Mouse (Mus musculus) adrenal gland, adult 2 months (tissue): ENCODE measurements around the gene Ccdc120. TPM values are rescaled to one million over a fixed set of nuclear protein-coding genes. Genes with fewer than 3 reads are reported as not detected.

Experiments
- DNase-seq: peaks from one replicate; pipeline ENCODE4 v3.0.0; 2021
- long read RNA-seq: library from polyadenylated mRNA; stranded (forward); transcript quantifications from one replicate; pipeline ENCODE4 v2.0.0, GENCODE M21; 2021
- polyA plus RNA-seq: library from polyadenylated mRNA; depleted of rRNA; stranded (reverse); fragments of >200 nt; gene quantifications from 2 replicates; pipeline ENCODE4 v1.2.3, GENCODE M21; 2012; rRNA removed
- total RNA-seq, 2 experiments: library from RNA; stranded (reverse); gene quantifications; 2 replicates each; pipeline ENCODE4 v1.2.3; 2021

Ccdc120 gene
- total RNA-seq = 1 to 10 TPM; 2.9 to 3.7 TPM
- polyA plus RNA-seq = 11.6 and 12.8 TPM in 2 replicates
- long read RNA-seq = 0 reads

DNA sequence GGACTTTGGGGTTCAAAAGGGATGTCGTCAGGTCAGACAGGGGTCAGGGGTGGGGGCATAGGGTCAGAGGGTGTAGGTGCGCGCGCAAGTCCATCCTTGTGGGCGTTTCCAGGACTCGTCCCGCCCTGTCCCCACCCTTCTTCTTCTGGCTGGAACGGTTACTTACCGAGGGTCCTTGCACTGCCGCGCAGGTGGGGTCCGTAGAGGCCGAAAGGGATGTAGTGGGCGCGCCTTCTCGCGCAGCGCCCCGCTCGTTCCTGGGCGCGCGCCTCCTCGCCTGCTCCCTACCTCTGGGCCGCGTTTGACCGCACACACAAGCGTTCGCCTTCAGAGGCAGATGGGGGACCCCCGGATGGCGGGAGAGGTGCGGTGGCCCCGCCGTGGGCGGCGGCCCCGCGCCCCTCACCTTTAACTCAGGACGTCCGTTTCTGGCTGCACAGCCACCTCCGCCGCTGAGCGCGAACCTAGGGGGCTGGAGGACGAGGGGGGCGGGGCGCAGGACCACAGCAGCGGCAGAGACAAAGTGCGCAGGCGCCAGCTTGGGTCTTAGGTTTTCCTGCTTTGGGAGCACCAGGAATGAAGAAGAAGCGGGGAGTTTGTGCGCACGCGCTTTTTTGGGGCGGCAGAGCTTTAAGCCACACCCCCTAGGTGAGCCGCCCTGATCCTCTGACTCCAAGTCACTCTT is at the start of gene Ccdc120:
Ccdc120 (minus strand) TSS at position 474 of the 685 bp plus-strand sequence.
- DNase-seq = peak; percentile 79

GRCm38 (mm10) chrX:7797327-7797726 is 46.6 kb upstream of the Ccdc120 start:
- no peak for DNase-seq

DNA sequence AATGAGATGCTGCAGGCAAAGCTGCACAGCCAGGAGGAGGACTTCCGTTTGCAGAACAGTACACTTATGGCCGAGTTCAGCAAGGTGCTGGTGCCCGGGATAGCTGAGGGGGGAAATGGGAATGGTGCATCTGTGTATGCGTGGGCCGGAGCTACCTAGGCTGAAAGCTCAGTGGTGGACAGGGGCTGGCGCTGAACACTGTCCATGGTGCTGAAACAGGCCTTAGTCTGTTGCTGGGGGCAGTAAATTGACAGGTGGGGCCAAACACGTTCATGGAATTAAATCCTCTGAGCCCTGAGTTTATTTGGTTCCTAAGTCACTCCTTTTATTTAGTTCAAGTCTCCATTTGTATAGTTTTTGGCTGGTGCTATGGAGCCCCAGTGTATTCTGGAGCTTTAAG is 44.3 kb upstream of the Ccdc120 start:
- DNase-seq = peak; percentile 20

- DNase-seq = no peak
These were observed 42.7 kb upstream of the Ccdc120 start for GRCm38 (mm10) chrX:7793361-7793760.

DNA sequence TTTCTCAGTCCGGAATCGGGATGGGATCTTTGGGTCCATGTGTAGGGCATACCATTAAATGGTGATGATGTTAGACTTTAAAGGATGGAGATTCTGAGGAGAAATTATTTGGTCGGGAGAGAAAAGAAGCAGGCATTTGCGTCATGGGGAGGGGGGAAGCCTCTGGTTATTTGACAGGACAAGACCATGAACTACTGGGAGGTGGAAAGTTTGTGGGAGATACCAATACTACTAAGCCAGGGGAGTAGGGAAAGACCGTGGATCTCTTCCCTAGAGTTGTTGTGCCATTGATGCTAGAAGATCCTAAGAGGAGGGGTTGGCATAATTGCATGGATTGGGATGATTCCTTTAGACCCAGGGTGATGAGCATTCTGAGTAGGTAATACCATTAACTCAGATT is 39.6 kb upstream of the Ccdc120 start:
- no peak for DNase-seq

GRCm38 (mm10) chrX:7789542-7790136 is 38.9 kb upstream of the Ccdc120 start, which contains the start of gene Gripap1:
Gene Gripap1, plus strand, starts transcription at chrX:7789765.
- peak; percentile 84 for DNase-seq

DNA sequence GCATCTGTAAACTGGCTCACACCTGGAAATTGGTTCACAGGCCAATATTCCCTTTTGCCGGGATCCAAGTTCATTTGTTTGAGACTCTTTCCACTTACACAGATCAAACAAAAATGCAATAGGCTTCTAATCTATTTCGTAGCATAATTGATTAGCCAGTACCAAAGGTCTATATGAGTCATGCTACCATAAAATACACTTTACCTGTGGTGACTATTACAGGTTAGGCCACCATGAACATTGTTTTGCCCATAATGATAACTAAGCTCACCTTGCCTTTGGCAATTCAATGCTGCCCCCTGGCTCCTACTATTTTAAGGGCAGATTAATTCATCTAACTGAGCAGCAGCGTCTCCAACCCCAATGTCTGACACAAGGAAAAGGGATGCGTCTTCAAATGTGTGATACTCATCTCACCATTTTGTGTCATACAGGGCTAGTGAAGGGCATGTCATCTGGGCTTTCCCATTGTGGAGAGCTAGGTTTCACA is 31.9 kb upstream of the Ccdc120 start:
- DNase-seq = no peak

GRCm38 (mm10) chrX:7779294-7779693 is 28.6 kb upstream of the Ccdc120 start:
- DNase-seq = no peak

- no peak for DNase-seq
These were observed 27.9 kb upstream of the Ccdc120 start for GRCm38 (mm10) chrX:7778450-7779244.

DNA sequence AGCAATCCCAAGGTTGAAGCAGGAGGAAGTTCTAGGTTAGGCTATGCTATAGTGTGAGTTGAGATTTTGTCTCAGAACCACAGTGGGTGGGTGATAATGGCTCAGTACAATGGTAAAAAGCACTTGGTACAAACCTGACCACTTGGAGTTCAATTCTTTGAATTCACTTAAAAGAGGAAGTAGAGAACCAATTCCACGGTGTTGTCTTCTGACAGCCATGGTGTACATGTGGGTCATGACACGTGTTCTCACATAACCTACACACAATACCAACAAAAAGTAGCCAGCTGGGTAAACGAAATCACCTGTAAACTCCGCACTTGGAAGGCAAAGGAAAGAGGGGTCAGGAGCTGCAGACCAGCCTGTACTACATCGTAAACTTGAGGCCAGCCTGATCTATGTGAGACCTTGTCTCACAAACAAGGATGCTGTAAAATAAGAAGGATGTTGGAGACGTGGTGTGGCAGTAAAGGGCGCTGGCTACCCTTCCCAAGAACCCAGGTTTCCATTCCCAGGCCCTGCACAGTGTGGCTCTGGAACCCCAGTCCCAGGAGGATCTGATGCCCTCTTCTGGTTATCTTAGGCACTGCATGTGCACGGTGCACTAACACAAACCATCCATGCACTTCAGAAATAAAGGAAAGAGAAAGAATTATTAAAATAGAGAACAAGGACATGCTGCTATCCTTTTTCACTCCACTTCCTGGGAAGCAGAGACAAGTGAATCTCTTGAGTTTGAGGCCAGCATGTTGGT is 25.8 kb upstream of the Ccdc120 start:
- peak; percentile 57 for DNase-seq

GRCm38 (mm10) chrX:7775501-7776205 is 24.9 kb upstream of the Ccdc120 start:
- no peak for DNase-seq

DNA sequence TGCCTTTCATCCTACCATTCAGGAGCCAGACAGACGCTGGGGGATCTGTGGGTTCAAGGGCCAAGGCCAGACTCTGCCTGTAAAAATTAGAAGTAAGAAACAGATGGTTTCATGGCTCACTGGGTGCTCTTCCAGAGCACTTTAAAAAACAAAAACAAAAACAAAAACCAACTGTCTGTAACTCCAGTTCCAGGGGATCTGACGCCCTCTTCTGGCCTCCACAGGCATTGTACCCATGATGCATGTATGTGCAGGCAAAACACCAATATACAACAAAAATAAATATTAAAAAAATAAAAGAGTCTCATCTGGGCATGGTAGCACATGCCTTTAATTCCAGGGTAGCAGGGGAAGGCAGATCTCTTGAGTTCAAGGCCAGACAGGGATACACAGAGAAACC is 22.1 kb upstream of the Ccdc120 start:
- no peak for DNase-seq

- DNase-seq = no peak
These were observed 18.8 kb upstream of the Ccdc120 start for GRCm38 (mm10) chrX:7769302-7770017.

GRCm38 (mm10) chrX:7765764-7766163 is 15.1 kb upstream of the Ccdc120 start:
- peak; percentile 76 for DNase-seq

DNA sequence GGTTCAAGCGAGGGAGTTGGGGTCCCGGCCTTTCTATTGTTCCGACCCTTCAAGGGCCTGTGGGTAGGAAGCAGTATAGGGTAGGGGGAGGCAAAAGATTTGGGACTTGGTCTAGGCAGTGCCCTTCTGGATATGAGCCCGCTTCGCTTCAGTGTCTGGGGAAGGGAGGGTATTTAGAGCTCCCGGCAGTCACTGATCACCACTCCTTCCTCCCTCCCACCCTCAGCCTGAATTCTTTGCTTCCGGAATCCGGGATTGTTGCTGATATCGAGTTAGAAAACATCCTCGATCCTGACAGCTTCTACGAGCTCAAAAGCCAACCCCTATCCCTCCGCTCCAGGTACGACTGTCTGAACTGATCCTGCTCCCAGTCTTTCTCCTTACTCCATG is 14.6 kb upstream of the Ccdc120 start:
- DNase-seq = peak; percentile 17

DNA sequence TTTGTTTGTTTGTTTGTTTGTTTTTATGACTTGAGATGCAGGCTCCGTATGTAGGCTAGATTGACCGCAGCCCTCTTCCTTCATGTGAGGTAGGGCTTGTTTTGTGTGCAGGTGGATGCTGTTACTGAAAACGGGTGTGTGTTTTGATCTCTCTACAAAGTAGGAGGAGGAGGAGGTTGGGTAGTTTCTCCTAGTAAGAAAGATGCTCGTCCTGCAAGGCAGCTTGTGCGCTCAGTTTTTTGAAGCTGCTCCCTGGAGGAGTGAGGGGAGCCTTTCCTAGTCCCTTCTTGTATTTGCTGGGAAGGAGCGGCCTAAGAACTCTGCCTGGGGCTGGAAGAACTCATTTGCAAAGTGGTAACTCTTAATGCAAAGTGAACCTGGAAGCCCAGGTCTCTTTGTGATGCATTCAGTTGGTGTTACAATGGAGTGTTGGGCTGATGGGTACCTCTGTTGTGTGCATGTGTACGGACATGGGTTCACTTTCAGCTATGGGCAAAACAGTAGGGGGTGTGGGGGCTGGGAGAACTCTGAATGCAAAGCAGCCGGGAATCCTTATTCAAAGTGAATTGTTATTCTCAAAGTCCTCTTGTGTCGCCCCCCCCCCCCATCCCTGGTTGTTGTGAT is 14.1 kb upstream of the Ccdc120 start:
- DNase-seq = no peak

- peak; percentile 64 for DNase-seq
These were observed 13.1 kb upstream of the Ccdc120 start for GRCm38 (mm10) chrX:7763631-7764393.

DNA sequence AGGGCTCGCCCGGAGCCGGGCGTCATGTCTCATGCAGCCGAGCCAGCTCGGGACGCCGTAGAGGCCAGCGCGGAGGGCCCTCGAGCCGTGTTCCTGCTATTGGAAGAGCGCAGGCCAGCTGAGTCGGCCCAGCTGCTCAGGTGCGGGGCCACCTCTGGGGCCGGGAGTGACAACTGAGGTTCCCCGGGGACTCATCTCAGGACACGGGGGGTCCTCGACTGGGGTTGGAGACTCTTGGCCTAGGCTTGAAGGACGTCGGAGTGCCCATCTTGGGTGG is 12.2 kb upstream of the Ccdc120 start:
- no peak for DNase-seq

- peak; percentile 95 for DNase-seq
These were observed 11.6 kb upstream of the Ccdc120 start, which contains the start of gene Tfe3 for GRCm38 (mm10) chrX:7762137-7762920. Gene Tfe3, plus strand, starts transcription at chrX:7762560.
